Mouse (Mus musculus) lung, adult 2 months (tissue): ENCODE measurements around the gene Gm21915.

Experiments used
- CTCF ChIP-seq: fragments of 200-500 bp; IDR thresholded peaks from 2 replicates; pipeline ENCODE4 v1.5.1; 2011; ENCODE audit warnings: mild to moderate bottlenecking, low read length, control low read depth; ENCODE audit not compliant: insufficient read depth
- POLR2A ChIP-seq: fragments of 200-500 bp; IDR thresholded peaks from 2 replicates; pipeline ENCODE4 v1.6.1; 2011; ENCODE audit warnings: low read depth, mild to moderate bottlenecking, control low read depth, low read length, borderline replicate concordance; ENCODE audit errors: extremely low read depth

DNA sequence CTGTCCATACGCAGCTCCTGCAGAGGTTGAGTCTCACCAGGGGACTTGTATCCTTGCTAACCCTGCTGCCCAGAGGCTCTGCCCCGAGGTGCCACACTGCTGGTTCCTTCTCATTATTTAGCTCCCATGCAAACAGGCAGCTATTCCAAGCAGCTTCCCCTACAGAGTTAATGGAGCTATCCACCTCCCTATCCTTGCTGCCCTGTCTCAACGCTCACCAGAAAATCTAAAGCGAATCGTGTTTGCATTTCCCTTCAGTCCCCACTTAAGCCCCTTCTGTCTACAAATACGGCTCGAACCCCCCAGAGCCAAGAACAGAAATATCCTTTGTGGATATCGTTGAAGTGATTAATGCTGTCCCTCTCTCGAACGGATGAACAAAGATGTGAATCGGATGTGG is 43.8 kb upstream of the Gm21915 start:
- TF ChIP-seq POLR2A, result no peak
- no peak for TF ChIP-seq CTCF
